Mouse (Mus musculus) cerebellum, postnatal 14 days (tissue): ENCODE data around the gene Cactin.

Experiments used
- DNase-seq, 2 experiments: peaks; one replicate each; pipeline ENCODE4 v3.0.0; 2021; ENCODE audit warnings: mixed read lengths in 2 of 2

Gene Cactin

GRCm38 (mm10) chr10:81366477-81367206 is 45.7 kb downstream of the Cactin start:
- no peak for DNase-seq

- peak in 1 of 2 experiments; percentile 27 for DNase-seq
These were observed 46.2 kb downstream of the Cactin start for GRCm38 (mm10) chr10:81367207-81367495.

- DNase-seq = no peak
These were observed 54.4 kb downstream of the Cactin start for GRCm38 (mm10) chr10:81375322-81375721.
